Mouse (Mus musculus): Measurements from ENCODE around the gene Cd38.

Cd38 gene

DNA sequence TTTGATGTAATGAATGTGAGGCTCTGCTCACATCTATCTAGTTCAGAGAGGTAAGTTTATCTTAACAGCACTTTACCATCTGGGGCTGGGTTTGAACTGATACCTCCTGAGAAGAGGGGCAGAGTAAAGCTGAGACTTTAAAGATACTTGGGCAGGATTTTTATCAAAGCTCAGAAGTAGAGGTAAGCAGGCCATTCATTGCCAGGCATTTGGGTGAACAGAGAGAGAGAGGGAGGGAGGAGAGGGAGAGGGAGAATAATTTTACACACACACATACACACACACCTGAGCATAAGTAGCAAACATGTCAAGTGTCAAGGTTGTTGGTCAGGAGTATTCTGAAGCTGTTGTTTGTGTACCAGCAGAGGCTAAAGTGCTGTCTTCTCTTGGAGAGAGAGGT, at the start of gene Cd38:
Gene Cd38 (plus strand): TSS at position 301 of the 400 bp plus-strand sequence.
- DNase-seq: no peak

DNA sequence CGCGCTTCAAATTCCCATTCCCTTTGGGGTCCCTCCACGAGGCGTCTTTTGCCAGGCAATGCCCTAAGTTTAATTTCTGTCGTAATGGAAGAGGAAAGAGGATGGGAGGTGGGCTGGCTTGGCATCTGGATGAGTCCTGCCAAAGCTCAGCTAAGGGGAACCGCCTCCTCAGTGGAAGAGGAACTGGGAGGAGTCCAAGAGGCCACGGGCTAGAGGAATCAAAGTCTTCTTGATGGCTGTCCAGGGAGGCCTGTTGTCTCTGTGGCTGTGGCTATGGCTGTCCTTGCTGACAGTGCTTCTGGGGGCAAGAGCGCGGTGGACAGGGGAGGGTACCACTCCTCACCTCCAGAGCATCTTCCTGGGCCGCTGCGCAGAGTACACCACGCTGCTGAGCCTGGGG, 49.7 kb upstream of the Cd38 start, which contains the start of gene Bst1:
Gene Bst1 (plus strand): TSS at position 191 of the 400 bp plus-strand sequence.
- DNase-seq: peak; percentile 24

DNA sequence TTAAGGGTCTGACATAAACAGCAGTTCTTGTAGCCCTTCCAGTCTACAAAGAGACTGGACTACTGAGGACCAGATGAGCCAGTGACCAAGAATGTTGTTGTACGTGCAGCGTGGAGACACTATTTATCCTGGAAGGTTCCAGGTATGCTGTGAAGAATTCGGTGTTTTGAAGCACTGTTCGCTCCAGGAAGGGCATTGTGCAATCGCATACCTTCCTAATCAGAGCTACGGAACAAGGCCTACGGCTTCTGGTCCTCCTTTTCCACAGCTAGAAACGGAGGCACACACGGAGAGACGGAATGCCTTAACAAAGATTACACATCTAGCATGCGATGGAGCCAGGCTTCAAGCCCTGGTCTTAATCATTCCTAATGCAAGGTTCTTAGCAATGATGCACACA, 47.6 kb upstream of the Cd38 start:
- no peak for DNase-seq

- no peak for DNase-seq
Observed at GRCm38 (mm10) chr5:43821538-43821937, 46.8 kb upstream of the Cd38 start, which contains the start of gene Fbxl5. Gene Fbxl5, minus strand, starts transcription at chr5:43821638.

DNA sequence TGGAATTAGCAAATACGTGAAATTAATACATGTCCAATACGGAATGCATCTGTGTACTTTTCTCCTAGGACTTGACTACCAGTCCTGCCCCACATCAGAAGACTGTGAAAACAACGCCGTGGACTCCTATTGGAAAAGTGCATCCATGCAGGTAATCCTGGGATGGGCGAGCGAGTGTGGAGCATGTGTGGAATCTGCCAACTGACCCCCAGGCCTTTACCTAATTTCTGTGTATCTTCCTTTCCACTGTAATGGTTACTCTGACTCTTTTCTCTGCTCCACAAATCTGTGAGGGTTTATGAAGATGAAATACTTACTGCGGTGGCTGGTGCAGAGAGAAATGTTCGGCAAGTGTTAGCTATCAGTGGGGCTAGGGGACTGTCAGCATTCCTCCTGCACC, 46.2 kb upstream of the Cd38 start:
- no peak for DNase-seq

GRCm38 (mm10) chr5:43822824-43823223, 45.5 kb upstream of the Cd38 start:
- DNase-seq: no peak

GRCm38 (mm10) chr5:43824580-43824979, 43.8 kb upstream of the Cd38 start:
- DNase-seq: no peak

DNA sequence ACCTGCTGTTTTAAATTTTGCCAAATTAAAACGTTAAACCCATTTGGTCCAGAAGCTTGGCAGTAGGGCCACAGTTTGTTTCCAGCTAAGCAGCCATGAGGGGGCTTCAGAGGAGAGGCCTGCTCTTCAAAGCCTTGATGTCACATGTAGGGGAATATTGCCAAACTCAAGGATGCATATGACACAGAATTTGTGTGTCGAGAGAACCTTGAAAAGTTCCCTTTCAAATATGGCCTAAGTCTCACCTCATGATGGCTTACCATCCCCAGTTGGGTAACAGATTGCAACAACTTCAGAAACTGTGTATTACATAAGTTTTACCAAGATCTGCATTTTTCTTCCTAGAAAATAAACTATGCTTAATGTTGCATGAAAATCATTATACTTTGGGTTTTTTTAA, 41.5 kb upstream of the Cd38 start:
- no peak for DNase-seq

DNA sequence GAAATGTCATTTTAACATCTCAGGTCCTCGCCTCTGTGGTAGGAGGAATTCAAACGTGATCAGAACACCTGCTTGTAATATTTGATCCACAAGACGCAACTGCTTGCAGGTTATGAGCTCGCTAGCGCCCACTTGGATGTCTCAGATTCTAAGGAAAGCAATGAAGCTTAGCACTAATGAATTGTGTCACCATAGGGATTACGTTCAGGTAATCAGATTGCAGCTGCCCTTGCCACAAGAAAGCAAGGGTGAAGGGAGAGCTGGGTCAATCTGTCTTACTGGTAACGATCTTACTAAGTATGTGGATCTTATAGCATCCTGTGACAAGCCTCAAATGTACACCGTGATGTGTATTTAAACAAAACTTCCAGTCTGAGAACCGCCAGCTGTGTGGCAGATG, 41.0 kb upstream of the Cd38 start:
- DNase-seq: no peak

DNA sequence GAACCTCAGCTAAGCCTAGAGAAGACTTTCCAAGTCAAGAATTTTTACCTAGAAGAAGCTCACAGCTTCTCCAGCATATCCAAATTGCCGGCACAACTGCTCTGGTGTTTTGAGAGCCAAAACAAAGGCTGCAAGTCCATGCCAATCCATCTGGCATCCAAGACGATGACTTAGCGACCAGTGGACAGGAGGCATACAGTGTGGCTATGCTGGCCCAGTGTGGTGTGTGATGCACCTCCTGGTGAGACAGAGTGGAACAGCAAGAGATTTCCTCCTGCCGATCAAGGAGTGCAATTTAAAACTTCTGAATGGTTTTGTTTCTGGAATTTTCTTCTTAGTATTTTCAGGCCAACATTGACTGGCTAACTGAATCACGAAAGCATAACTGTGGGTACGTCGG, 31.8 kb upstream of the Cd38 start:
- no peak for DNase-seq

DNA sequence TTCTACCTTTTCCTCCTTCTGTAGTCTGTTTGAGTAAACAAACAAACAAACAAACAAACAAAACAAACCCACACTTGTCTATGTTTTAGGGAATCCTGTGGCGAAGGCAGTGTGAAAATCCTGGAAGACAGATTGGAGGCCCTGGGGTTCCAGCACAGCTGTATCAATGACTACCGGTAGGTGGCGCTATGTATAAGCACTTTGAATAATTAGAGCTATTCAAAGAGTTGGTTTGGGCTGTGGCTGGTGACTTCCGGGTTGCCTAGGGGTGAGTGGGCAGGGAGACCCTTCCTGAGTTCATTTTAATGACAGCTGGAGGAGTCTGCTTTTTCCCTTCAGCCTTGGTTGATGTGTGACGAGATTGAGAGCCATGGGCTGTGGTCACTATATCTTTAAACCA, 31.0 kb upstream of the Cd38 start:
- DNase-seq: peak; percentile 50

GRCm38 (mm10) chr5:43841144-43842010, 27.0 kb upstream of the Cd38 start:
- peak; percentile 43 for DNase-seq

- DNase-seq: no peak
Observed at GRCm38 (mm10) chr5:43842011-43842285, 26.4 kb upstream of the Cd38 start.

GRCm38 (mm10) chr5:43842576-43843155, 25.7 kb upstream of the Cd38 start:
- no peak for DNase-seq

GRCm38 (mm10) chr5:43845083-43845482, 23.3 kb upstream of the Cd38 start:
- DNase-seq: no peak

- no peak for DNase-seq
Observed at GRCm38 (mm10) chr5:43845646-43846045, 22.7 kb upstream of the Cd38 start.

DNA sequence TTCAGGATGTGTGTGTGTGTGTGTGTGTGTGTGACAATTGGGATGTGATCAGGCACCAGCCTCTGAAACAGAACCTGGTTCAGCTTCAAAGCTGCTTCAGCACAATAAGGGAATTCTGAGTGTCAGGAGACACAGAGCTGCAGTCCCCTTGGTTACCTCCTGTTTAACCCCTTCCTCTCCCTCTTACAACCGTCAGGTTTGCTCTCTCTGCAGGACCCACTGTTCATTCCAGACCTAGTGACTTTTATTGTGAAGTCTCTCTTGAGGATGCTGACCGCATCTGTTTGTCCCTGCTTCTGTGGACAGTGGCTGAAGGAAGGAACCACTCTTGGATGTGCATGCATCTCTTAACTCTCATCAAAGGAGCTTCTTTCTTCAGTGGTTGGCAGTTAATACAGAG, 22.1 kb upstream of the Cd38 start:
- no peak for DNase-seq

DNA sequence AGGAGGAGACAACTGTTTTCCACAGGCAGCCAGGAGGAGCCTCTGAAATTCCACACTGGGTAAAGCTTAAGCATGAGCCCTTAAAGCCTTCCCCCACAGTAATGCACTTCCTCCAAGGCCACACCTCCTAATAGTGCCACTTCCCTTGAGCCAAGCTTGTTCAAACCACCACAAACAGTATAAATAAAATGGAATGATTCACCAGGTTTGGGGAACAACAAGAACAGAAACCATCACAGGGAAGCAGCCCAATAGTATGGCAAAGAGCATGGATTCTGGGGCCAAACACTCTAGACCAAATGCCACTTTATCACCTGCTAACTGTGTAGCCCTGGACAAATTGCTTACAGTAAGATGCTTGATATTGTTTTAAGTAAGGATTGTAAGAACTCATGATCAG, 20.8 kb upstream of the Cd38 start:
- DNase-seq: no peak

GRCm38 (mm10) chr5:43848275-43848674, 20.1 kb upstream of the Cd38 start:
- DNase-seq: no peak

DNA sequence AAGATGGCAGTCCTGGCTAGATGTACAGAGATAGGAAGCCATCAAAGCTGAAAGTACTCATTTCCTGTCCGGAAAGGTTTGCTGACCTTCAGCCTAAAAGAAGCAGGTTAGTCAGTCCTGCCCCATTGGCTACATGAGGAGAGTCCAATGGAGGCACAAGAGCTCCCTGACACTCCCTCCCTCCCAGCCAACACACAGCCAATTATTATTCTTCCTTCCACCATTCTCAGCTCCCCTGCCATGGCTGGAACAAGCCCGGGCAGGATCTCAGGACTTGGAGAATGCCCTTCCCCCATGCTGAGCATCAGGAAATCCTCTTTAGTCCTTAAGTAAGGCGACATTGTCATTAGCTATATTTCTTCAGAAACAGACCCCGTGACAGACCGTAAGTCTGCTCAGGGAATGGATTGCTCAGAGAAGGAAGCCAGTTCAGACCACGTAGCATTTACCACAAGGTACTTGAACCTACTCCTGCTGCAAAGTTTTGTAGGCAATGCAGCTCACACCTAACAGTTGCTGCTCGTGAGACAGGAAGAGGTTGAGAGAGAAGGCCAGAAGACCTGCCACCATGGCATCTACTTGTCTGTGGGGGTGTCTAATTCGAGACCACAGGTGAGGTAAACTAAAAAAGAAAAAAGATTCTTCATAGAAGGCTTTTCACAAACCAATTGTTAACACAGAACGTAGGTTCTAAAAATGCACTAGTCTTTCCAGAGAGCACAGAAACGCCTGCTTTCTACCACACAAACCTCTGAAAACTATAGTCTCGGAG, 15.1 kb upstream of the Cd38 start:
- DNase-seq: no peak

- DNase-seq: no peak
Observed at GRCm38 (mm10) chr5:43853868-43854488, 14.4 kb upstream of the Cd38 start.

- DNase-seq: peak; percentile 56
Observed at GRCm38 (mm10) chr5:43855769-43856168, 12.6 kb upstream of the Cd38 start.

DNA sequence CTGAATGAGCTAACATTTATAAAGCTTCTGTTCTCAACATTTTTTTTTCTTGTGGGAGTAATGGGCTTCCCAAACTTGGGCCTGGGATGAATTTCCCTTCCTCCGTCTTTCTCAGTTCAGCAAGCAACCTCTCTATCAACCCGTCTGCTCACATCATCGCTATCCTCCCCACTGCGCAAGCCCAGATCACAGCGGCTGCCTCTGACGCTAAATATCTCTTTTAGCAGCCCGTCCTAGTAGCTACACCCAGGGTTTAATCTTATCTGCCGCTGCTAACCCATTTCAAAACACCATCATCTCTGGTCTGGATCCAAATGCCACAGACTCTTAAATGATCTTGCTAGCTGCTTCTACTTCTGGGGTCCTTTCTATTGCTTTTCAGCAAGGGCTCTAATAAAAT, 8.7 kb upstream of the Cd38 start:
- no peak for DNase-seq

Data from kidney, adult 9 months (tissue).